Mouse (Mus musculus) natural killer cell, adult 2 months (primary cell): ENCODE data around the gene Hdac4.

Source experiments
- DNase-seq, 2 experiments: peaks; one replicate each; pipeline ENCODE4 v3.0.0; 2022; ENCODE audit warnings: low spot score in 2 of 2

The Hdac4 gene

GRCm38 (mm10) chr1:92179070-92179469 is 16.4 kb downstream of the Hdac4 start:
- DNase-seq, result peak; percentile 11 to 15

GRCm38 (mm10) chr1:92178021-92178895 is 17.2 kb downstream of the Hdac4 start:
- peak; percentile 15 to 26 for DNase-seq

- DNase-seq, result no peak
Measured at GRCm38 (mm10) chr1:92177599-92177998, 17.9 kb downstream of the Hdac4 start.

- DNase-seq, result no peak
Measured at GRCm38 (mm10) chr1:92177196-92177595, 18.3 kb downstream of the Hdac4 start.

GRCm38 (mm10) chr1:92175266-92175665 is 20.2 kb downstream of the Hdac4 start:
- no peak for DNase-seq

GRCm38 (mm10) chr1:92174898-92175255 is 20.6 kb downstream of the Hdac4 start:
- no peak for DNase-seq

- no peak for DNase-seq
Measured at GRCm38 (mm10) chr1:92174251-92174897, 21.1 kb downstream of the Hdac4 start.

GRCm38 (mm10) chr1:92170616-92171235 is 24.8 kb downstream of the Hdac4 start:
- no peak for DNase-seq

GRCm38 (mm10) chr1:92169776-92170055 is 25.8 kb downstream of the Hdac4 start:
- no peak for DNase-seq

GRCm38 (mm10) chr1:92168900-92169775 is 26.4 kb downstream of the Hdac4 start:
- DNase-seq, result no peak

GRCm38 (mm10) chr1:92163932-92164331 is 31.6 kb downstream of the Hdac4 start:
- no peak for DNase-seq

GRCm38 (mm10) chr1:92159804-92160203 is 35.7 kb downstream of the Hdac4 start:
- DNase-seq, result no peak

- DNase-seq, result no peak
Measured at GRCm38 (mm10) chr1:92150201-92150600, 45.3 kb downstream of the Hdac4 start.

- no peak for DNase-seq
Measured at GRCm38 (mm10) chr1:92148527-92148926, 47.0 kb downstream of the Hdac4 start.

- no peak for DNase-seq
Measured at GRCm38 (mm10) chr1:92144868-92145534, 50.5 kb downstream of the Hdac4 start.

GRCm38 (mm10) chr1:92143331-92143895 is 52.1 kb downstream of the Hdac4 start:
- DNase-seq, result no peak

GRCm38 (mm10) chr1:92142793-92143192 is 52.7 kb downstream of the Hdac4 start:
- no peak for DNase-seq

GRCm38 (mm10) chr1:92139001-92139400 is 56.5 kb downstream of the Hdac4 start:
- DNase-seq, result no peak

- DNase-seq, result no peak
Measured at GRCm38 (mm10) chr1:92137136-92137848, 58.2 kb downstream of the Hdac4 start.

- DNase-seq, result no peak
Measured at GRCm38 (mm10) chr1:92136362-92136761, 59.1 kb downstream of the Hdac4 start.
